Mouse (Mus musculus) stomach, postnatal 0 days (tissue): Measurements from ENCODE around the gene 1500009C09Rik. TPM values are rescaled to one million over a fixed set of nuclear protein-coding genes. Genes with fewer than 3 reads are reported as not detected.

Experiments
- ATAC-seq: fragments of 200-750 bp; cut with Nextera tagmentation; 2 replicates; pipeline ENCODE4 v1.8.0; 2017; ENCODE audit not compliant: low FRiP score, low TSS enrichment
- DNase-seq: peaks from one replicate; pipeline ENCODE4 v3.0.0-alpha.2; 2016; ENCODE audit warnings: low spot score
- H3K27ac ChIP-seq: fragments of 300-500 bp; sonication (generic); replicated peaks from 2 replicates; pipeline ENCODE4 v1.5.1; 2014; ENCODE audit warnings: mild to moderate bottlenecking, control low read depth
- H3K27me3 ChIP-seq: fragments of 300-500 bp; sonication (generic); 2 replicates; pipeline ENCODE4 v1.6.1; 2014; ENCODE audit warnings: low read length; ENCODE audit not compliant: control insufficient read depth, insufficient read depth
- H3K36me3 ChIP-seq: fragments of 300-500 bp; sonication (generic); 2 replicates; pipeline ENCODE4 v1.6.1; 2014; ENCODE audit warnings: low read length, mixed read lengths; ENCODE audit not compliant: control insufficient read depth, insufficient read depth
- H3K4me1 ChIP-seq: fragments of 300-500 bp; sonication (generic); replicated peaks from 2 replicates; pipeline ENCODE4 v1.6.1; 2014; ENCODE audit warnings: antibody characterized with exemption; ENCODE audit not compliant: control insufficient read depth, insufficient read depth
- H3K4me2 ChIP-seq: fragments of 300-500 bp; sonication (generic); replicated peaks from 2 replicates; pipeline ENCODE4 v1.6.1; 2014; ENCODE audit warnings: low read depth, mild to moderate bottlenecking, control low read depth, moderate library complexity
- H3K4me3 ChIP-seq: fragments of 300-500 bp; sonication (generic); 2 replicates; pipeline ENCODE4 v1.5.1; 2014; ENCODE audit warnings: low read depth, low read length, control low read depth
- H3K9ac ChIP-seq: fragments of 300-500 bp; sonication (generic); 2 replicates; pipeline ENCODE4 v1.6.1; 2014; ENCODE audit warnings: mild to moderate bottlenecking, low read length, control low read depth, mixed read lengths
- H3K9me3 ChIP-seq: fragments of 300-500 bp; sonication (generic); 2 replicates; pipeline ENCODE4 v1.6.1; 2016; ENCODE audit warnings: low read length; ENCODE audit not compliant: control insufficient read depth
- CTCF ChIP-seq: IDR thresholded peaks from 2 replicates; pipeline ENCODE4 v1.5.1; 2016; ENCODE audit warnings: antibody characterized with exemption, low read depth, mild to moderate bottlenecking, moderate library complexity
- EP300 ChIP-seq: optimal IDR thresholded peaks from 2 replicates; pipeline ENCODE3; 2016; ENCODE audit warnings: antibody characterized with exemption
- WGBS: fragments of 180-500 bp; shearing (Covaris S2); extraction: QIAGEN DNeasy Blood & Tissue Kit; methylation state at CpG from one replicate; pipeline ENCODE4 v1.1.7; 2014; 5-methylcytosine and 5-hydroxymethylcytosine counted together
- polyA plus RNA-seq: library from polyadenylated mRNA; unstranded; fragments of >200 nt; fragmentation: Nextera tagmentation; extraction: Ambion mirVana; gene quantifications from 2 replicates; pipeline ENCODE4 v1.2.1, GENCODE M21; 2015

1500009C09Rik gene
- polyA plus RNA-seq, 1 experiment from 2014 or later = 0.23 TPM

DNA sequence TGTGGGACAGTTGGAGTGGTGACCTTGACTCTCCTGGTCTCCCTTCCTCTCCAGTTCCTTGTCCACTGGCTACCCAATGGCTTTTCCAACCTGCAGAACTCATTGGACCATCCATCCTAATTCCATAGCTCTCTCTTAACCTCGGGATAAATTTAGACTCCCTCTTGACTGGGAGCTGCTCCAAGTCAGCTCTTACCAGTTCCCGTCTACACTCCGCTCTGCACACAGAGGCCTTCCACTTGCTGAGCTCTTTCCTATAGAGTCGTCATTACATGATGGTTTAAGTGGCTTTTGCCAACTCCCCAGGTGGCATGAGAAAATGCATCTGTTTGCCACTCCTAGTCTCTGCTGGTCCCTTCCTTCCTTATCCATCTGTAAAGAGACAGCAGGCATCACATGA, 28.4 kb downstream of the 1500009C09Rik start:
- TF ChIP-seq EP300 (no peak), CTCF (no peak)
- ATAC-seq (no peak), DNase-seq (no peak)
- Histone ChIP-seq H3K27me3 (no peaks in the 10 kb centered on the region), H3K27ac (no peak overlapping the region), H3K4me2 (no peak overlapping the region), H3K36me3 (no peaks in the 10 kb centered on the region), H3K9me3 (no peaks in the 10 kb centered on the region), H3K4me3 (no peak overlapping the region), H3K4me1 (no peaks in the 10 kb centered on the region; the same call in 1 of the 2 replicates), H3K9ac (no peak overlapping the region)
- 68% methylated on average over 4 of the region's 4 CpGs for WGBS

GRCm38 (mm10) chr15:82286157-82286556, 34.0 kb downstream of the 1500009C09Rik start:
- Histone ChIP-seq H3K36me3 (no peaks in the 10 kb centered on the region), H3K9me3 (no peaks in the 10 kb centered on the region), H3K4me2 (no peak overlapping the region), H3K4me1 (no peaks in the 10 kb centered on the region), H3K27ac (no peak overlapping the region), H3K4me3 (no peak overlapping the region), H3K9ac (no peak overlapping the region), H3K27me3 (no peaks in the 10 kb centered on the region)
- DNase-seq (no peak), ATAC-seq (no peak)
- TF ChIP-seq EP300 = no peak
- no peak for TF ChIP-seq CTCF
- 60% methylated on average over 12 of the region's 12 CpGs for WGBS

- Histone ChIP-seq H3K27ac (no peak overlapping the region), H3K9me3 (no peaks in the 10 kb centered on the region), H3K4me1 (no peaks in the 10 kb centered on the region), H3K36me3 (no peaks in the 10 kb centered on the region), H3K4me3 (no peak overlapping the region), H3K4me2 (no peak overlapping the region), H3K27me3 (no peaks in the 10 kb centered on the region), H3K9ac (no peak overlapping the region)
- ATAC-seq (no peak), DNase-seq (no peak)
- TF ChIP-seq CTCF (no peak), EP300 (no peak)
- 89% methylated on average over 7 of the region's 7 CpGs for WGBS
These were observed 38.1 kb downstream of the 1500009C09Rik start for GRCm38 (mm10) chr15:82290252-82290651.

GRCm38 (mm10) chr15:82292851-82293250, 40.7 kb downstream of the 1500009C09Rik start:
- DNase-seq = no peak
- H3K27me3 ChIP-seq = no peaks in the 10 kb centered on the region
- ATAC-seq = no peak
- WGBS = 22% methylated on average over 5 of the region's 5 CpGs
- H3K4me2 ChIP-seq = no peak overlapping the region
- H3K27ac ChIP-seq = no peak overlapping the region
- TF ChIP-seq CTCF = no peak
- TF ChIP-seq EP300 = no peak
- H3K9me3 ChIP-seq = no peaks in the 10 kb centered on the region
- H3K4me1 ChIP-seq = no peaks in the 10 kb centered on the region
- H3K4me3 ChIP-seq = no peak overlapping the region
- no peaks in the 10 kb centered on the region for H3K36me3 ChIP-seq
- no peak overlapping the region for H3K9ac ChIP-seq

- no peak for TF ChIP-seq CTCF
- TF ChIP-seq EP300 = no peak
- Histone ChIP-seq H3K4me1 (no peaks in the 10 kb centered on the region), H3K27me3 (no peaks in the 10 kb centered on the region), H3K9ac (no peak overlapping the region), H3K4me2 (no peak overlapping the region), H3K36me3 (no peaks in the 10 kb centered on the region), H3K9me3 (no peaks in the 10 kb centered on the region), H3K27ac (no peak overlapping the region), H3K4me3 (no peak overlapping the region)
- DNase-seq = peak; percentile 24
- WGBS = 5% methylated on average over 7 of the region's 7 CpGs
- ATAC-seq = peak; percentile 40; the same call in 1 of the 2 replicates
These were observed 41.1 kb downstream of the 1500009C09Rik start for GRCm38 (mm10) chr15:82293271-82293711.

GRCm38 (mm10) chr15:82294059-82294458, 41.9 kb downstream of the 1500009C09Rik start:
- ATAC-seq (peak; percentile 39; the same call in 1 of the 2 replicates), DNase-seq (peak; percentile 41)
- WGBS = 31% methylated on average over 8 of the region's 8 CpGs

More at GRCm38 (mm10) chr15:82294059-82294458, 41.9 kb downstream of the 1500009C09Rik start:
- Histone ChIP-seq H3K27me3 (no peaks in the 10 kb centered on the region), H3K4me1 (no peaks in the 10 kb centered on the region), H3K4me3 (no peak overlapping the region), H3K4me2 (no peak overlapping the region; the same call in 1 of the 2 replicates), H3K36me3 (no peaks in the 10 kb centered on the region), H3K9ac (no peak overlapping the region), H3K27ac (no peak overlapping the region), H3K9me3 (no peaks in the 10 kb centered on the region)
- TF ChIP-seq CTCF = peak; percentile 79
- TF ChIP-seq EP300 = no peak
